Mouse (Mus musculus) hindbrain, postnatal 0 days (tissue): ENCODE measurements around the gene Gap43. TPM values are rescaled to one million over a fixed set of nuclear protein-coding genes. Genes with fewer than 3 reads are reported as not detected.

ENCODE experiments used
- ATAC-seq: fragments of 200-750 bp; cut with Nextera tagmentation; 2 replicates; pipeline ENCODE4 v1.8.0; 2017; ENCODE audit warnings: mild to moderate bottlenecking, moderate TSS enrichment, moderate library complexity
- DNase-seq: peaks from one replicate; pipeline ENCODE4 v3.0.0-alpha.2; 2015; ENCODE audit warnings: low spot score
- H3K27ac ChIP-seq: fragments of 300-500 bp; sonication (generic); 2 replicates; pipeline ENCODE4 v1.5.1; 2014; ENCODE audit warnings: mild to moderate bottlenecking
- H3K27me3 ChIP-seq: fragments of 300-500 bp; sonication (generic); 2 replicates; pipeline ENCODE4 v1.6.1; 2014; ENCODE audit warnings: low read length, mixed read lengths; ENCODE audit not compliant: insufficient read depth
- H3K36me3 ChIP-seq: fragments of 300-500 bp; sonication (generic); 2 replicates; pipeline ENCODE4 v1.6.1; 2014; ENCODE audit warnings: low read length, mixed read lengths; ENCODE audit not compliant: insufficient read depth
- H3K4me1 ChIP-seq: fragments of 300-500 bp; sonication (generic); 2 replicates; pipeline ENCODE4 v1.6.1; 2014; ENCODE audit warnings: antibody characterized with exemption, low read length, mixed read lengths; ENCODE audit not compliant: insufficient read depth
- H3K4me2 ChIP-seq: fragments of 300-500 bp; sonication (generic); 2 replicates; pipeline ENCODE4 v1.6.1; 2014; ENCODE audit warnings: low read depth, mild to moderate bottlenecking, low read length, moderate library complexity, mixed read lengths
- H3K4me3 ChIP-seq: fragments of 300-500 bp; sonication (generic); 2 replicates; pipeline ENCODE4 v1.5.1; 2014; ENCODE audit warnings: low read length
- H3K9ac ChIP-seq: fragments of 300-500 bp; sonication (generic); replicated peaks from 2 replicates; pipeline ENCODE4 v1.6.1; 2014; ENCODE audit warnings: mild to moderate bottlenecking, low read length, moderate library complexity, mixed read lengths
- H3K9me3 ChIP-seq: fragments of 300-500 bp; sonication (generic); 2 replicates; pipeline ENCODE4 v1.6.1; 2016; ENCODE audit warnings: low read length, mixed read lengths
- CTCF ChIP-seq: IDR thresholded peaks from 2 replicates; pipeline ENCODE4 v1.5.1; 2016; ENCODE audit warnings: antibody characterized with exemption, control low read depth, low read depth
- WGBS: fragments of 180-500 bp; shearing (Covaris S2); extraction: QIAGEN DNeasy Blood & Tissue Kit; methylation state at CpG from one replicate; pipeline ENCODE4 v1.1.7; 2014; 5-methylcytosine and 5-hydroxymethylcytosine counted together
- polyA plus RNA-seq: library from polyadenylated mRNA; unstranded; fragments of >200 nt; fragmentation: Nextera tagmentation; extraction: Ambion mirVana; gene quantifications from 2 replicates; pipeline ENCODE4 v1.2.1, GENCODE M21; 2015
- total RNA-seq: library from RNA; depleted of rRNA; stranded (reverse); fragments of >200 nt; gene quantifications from 2 replicates; pipeline ENCODE4 v1.2.3, GENCODE M21; 2014

The Gap43 gene
- total and polyA plus RNA-seq, 2 experiments from 2014 or later = 514 to 1,766 TPM

DNA sequence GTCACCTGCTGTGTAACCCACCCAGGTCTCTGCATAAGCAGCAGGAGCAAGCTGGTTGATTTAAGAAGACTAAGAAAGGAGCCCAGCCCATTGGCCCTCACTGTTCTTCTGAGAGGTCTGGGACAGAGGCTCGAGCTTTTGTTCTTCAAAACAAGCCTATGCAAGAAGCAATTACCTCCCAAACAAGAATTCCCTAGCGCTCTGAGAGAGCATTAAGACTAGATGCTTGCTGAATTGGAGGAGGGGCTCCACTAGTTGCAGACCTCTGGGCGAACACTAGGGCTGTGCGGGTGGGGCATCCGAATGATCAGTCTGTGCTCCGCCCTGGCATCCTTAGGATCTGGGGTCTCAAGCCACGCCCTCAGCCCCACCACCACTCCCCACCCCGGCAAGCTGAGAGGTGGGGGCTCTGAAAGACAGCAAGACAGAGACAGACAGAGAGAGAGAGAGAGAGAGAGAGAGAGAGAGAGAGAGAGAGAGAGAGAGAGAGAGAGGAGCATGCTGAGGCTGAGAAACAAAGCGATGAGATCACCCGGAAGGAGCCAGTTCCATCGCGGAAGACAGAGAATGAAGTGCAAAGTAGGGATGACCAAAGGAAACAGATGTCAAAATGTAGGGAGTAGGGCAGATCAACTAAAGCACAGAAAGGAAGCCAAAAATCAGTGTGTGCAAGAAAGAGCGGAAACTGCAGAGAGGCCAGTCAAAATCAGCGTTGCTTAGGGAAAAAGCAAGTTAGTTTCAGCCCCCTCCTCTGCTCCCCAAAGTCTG lies 34.3 kb downstream of the Gap43 start:
- DNase-seq (peak; percentile 80), ATAC-seq (peak; percentile 95)
- peak overlapping the region; percentile 51 for H3K4me2 ChIP-seq
- H3K9me3 ChIP-seq = no peaks in the 10 kb centered on the region
- WGBS = 4% methylated on average over 14 of the region's 14 CpGs
- no peaks in the 10 kb centered on the region for H3K27me3 ChIP-seq
- peak overlapping the region; percentile 33 for H3K9ac ChIP-seq
- peaks cover 14% of the 10 kb centered on the region for H3K4me1 ChIP-seq
- no peaks in the 10 kb centered on the region for H3K36me3 ChIP-seq
- H3K27ac ChIP-seq = peak overlapping the region; percentile 56
- peak overlapping the region; percentile 22; the same call in 1 of the 2 replicates for H3K4me3 ChIP-seq
- peak; percentile 59 for TF ChIP-seq CTCF

DNA sequence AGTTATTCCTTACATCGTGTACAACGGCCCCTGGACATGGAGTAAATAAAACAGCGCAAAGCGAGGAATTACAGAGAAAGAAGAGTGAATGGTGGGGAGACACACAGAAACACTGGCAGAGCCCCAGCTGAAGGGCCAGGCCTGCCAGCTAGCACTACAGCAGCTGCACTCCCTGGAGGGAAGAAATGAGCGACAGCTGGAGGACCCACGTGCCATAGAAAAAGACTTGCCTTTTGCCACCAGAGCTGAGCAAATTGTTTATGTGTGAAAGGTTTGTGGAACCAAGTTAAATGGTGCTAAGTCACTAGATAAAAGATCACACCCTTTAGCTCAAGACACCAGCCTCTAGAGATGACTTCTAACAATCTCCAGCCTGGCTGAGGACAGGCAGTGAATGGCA lies 37.0 kb downstream of the Gap43 start:
- 27% methylated on average over 6 of the region's 6 CpGs for WGBS
- Histone ChIP-seq H3K9me3 (no peaks in the 10 kb centered on the region), H3K4me3 (no peak overlapping the region), H3K36me3 (no peaks in the 10 kb centered on the region), H3K27me3 (no peaks in the 10 kb centered on the region), H3K4me1 (peaks cover 14% of the 10 kb centered on the region), H3K4me2 (no peak overlapping the region), H3K9ac (no peak overlapping the region), H3K27ac (peak overlapping the region; percentile 49)
- ATAC-seq (peak; percentile 34; the same call in 1 of the 2 replicates), DNase-seq (peak; percentile 80)
- no peak for TF ChIP-seq CTCF

DNA sequence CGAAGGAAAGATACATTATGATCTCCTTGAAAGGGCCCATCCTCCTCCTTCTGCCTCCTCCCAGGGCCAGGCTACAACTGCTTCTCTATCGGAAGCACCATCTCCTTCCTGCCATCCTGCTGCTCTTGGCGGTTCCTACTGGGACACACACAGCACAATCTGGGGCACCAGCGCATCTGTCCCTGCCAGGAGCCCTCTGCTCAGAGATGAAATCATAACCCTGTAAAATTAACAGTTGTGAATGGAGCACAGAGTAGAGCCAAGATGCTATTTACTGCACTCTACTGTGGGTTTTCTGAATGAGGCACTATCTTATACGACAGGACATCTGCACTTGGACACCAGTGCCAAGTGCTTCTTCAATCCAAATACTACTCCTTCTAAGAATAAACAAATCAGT lies 46.0 kb downstream of the Gap43 start:
- H3K4me3 ChIP-seq = no peak overlapping the region
- no peak overlapping the region for H3K9ac ChIP-seq
- TF ChIP-seq CTCF = no peak
- 51% methylated on average over 5 of the region's 5 CpGs for WGBS
- H3K27ac ChIP-seq = peak overlapping the region; percentile 52; the same call in 1 of the 2 replicates
- H3K9me3 ChIP-seq = no peaks in the 10 kb centered on the region
- no peaks in the 10 kb centered on the region for H3K27me3 ChIP-seq
- 0 out of 2 replicates have a peak, but pooled peaks cover 6% of the 10 kb centered on the region for H3K36me3 ChIP-seq
- ATAC-seq (peak; percentile 84), DNase-seq (peak; percentile 65)
- H3K4me1 ChIP-seq = no peaks in the 10 kb centered on the region; the same call in 1 of the 2 replicates
- no peak overlapping the region for H3K4me2 ChIP-seq

DNA sequence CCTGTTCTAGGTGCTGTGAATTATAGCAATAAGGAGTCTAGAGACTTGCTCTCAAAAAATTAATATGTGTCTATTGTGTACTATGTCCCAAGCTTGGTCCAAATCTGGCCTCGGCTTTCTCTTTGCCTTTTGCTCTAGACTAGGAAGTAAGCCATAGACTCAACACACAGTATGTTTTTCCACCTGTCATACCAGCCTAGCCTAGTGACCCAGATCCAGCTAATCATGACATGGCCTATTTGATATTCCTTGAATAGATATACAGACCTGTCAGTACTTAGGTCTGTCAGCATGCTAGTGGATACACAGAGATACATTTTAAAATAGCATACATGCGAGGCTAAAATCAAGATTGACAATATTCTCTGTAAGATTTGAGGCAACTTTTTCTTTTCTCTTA lies 46.4 kb downstream of the Gap43 start:
- 85% methylated on average over 2 of the region's 2 CpGs for WGBS
- H3K27ac ChIP-seq = peak overlapping the region; percentile 52; the same call in 1 of the 2 replicates
- no peak for TF ChIP-seq CTCF

DNA sequence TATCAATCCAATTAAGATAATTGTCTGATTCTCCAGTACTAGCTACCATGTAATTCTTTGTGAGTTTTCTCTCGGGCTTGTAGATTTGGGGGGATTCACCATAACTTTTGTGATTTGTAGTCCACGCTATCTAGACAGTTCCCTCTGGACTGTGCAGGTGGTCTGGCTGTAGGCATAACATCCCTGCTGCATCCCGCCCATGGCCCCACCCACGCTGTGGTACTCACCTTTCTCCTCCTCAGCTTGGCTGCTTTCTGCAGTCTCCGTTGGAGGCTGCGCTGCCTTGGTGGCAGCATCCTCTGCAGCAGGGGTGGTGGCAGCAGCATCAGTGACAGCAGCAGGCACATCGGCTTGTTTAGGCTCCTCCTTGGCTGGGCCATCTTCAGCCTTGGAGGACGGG lies 48.9 kb downstream of the Gap43 start:
- no peak overlapping the region for H3K27ac ChIP-seq

More for the DNA sequence above, 46.4 kb downstream of the Gap43 start:
- Histone ChIP-seq H3K4me3 (no peak overlapping the region), H3K36me3 (0 out of 2 replicates have a peak, but pooled peaks cover 6% of the 10 kb centered on the region), H3K4me2 (no peak overlapping the region), H3K27me3 (no peaks in the 10 kb centered on the region), H3K9me3 (no peaks in the 10 kb centered on the region), H3K9ac (no peak overlapping the region), H3K4me1 (no peaks in the 10 kb centered on the region; the same call in 1 of the 2 replicates)
- DNase-seq (peak; percentile 30), ATAC-seq (peak; percentile 70; the same call in 1 of the 2 replicates)

DNA sequence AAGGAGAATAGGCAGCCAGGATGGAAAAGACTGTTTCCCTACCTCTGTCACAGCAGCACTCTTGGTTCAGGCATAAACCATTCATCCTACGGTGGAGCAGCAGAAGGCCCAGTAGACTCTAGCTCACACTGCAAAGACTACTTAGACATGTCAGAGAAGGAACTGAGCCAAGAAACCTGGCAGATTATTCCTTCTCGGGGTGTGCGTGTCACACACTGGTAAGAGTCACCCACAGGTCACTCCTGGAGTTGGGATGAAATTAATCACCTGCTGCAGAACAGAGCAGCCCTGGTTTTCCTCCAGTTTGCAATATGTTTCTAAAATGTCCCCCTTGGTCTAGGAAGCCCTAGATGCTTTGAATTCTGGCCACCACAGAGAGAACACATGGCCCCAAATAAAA lies 56.4 kb downstream of the Gap43 start:
- H3K4me2 ChIP-seq = no peak overlapping the region
- no peak for ATAC-seq
- TF ChIP-seq CTCF = no peak

More for the DNA sequence above, 48.9 kb downstream of the Gap43 start:
- no peak for DNase-seq
- no peak overlapping the region for H3K4me3 ChIP-seq
- no peak overlapping the region for H3K9ac ChIP-seq
- no peaks in the 10 kb centered on the region for H3K9me3 ChIP-seq
- no peak overlapping the region for H3K4me2 ChIP-seq
- no peak for TF ChIP-seq CTCF
- ATAC-seq = no peak
- 66% methylated on average over 8 of the region's 8 CpGs for WGBS
- H3K4me1 ChIP-seq = no peaks in the 10 kb centered on the region; the same call in 1 of the 2 replicates
- 0 out of 2 replicates have a peak, but pooled peaks cover 6% of the 10 kb centered on the region for H3K36me3 ChIP-seq
- H3K27me3 ChIP-seq = no peaks in the 10 kb centered on the region

DNA sequence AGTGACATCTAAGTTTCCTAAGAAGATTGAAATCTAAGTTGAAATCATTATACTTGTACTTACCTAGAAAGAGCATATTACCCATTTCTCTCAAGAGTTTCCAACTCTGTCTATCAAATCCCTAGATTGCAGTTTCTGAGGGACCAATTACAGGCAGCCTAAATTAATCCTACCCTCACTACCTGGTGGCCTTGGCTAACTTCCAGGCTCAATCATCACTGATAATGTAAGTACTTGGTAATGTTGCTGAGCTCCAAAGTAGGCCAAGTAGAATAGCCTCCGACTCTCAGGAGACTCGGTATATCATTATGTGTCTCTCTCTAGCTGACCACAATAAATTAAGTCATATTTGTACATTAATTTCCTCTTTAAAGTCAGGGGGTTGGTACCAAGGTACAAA lies 62.7 kb downstream of the Gap43 start:
- Histone ChIP-seq H3K9me3 (no peaks in the 10 kb centered on the region), H3K4me3 (no peak overlapping the region), H3K36me3 (no peaks in the 10 kb centered on the region), H3K9ac (no peak overlapping the region), H3K4me1 (peaks cover 5% of the 10 kb centered on the region; the same call in 1 of the 2 replicates), H3K27me3 (no peaks in the 10 kb centered on the region), H3K27ac (no peak overlapping the region), H3K4me2 (no peak overlapping the region)
- WGBS = 82% methylated on average over 2 of the region's 2 CpGs
- no peak for TF ChIP-seq CTCF
- ATAC-seq (no peak), DNase-seq (no peak)

More for the DNA sequence above, 56.4 kb downstream of the Gap43 start:
- WGBS = 67% methylated on average over 3 of the region's 3 CpGs
- Histone ChIP-seq H3K9me3 (no peaks in the 10 kb centered on the region), H3K27ac (no peak overlapping the region), H3K4me3 (no peak overlapping the region), H3K27me3 (no peaks in the 10 kb centered on the region), H3K9ac (no peak overlapping the region), H3K4me1 (no peaks in the 10 kb centered on the region), H3K36me3 (0 out of 2 replicates have a peak, but pooled peaks cover 4% of the 10 kb centered on the region)
- DNase-seq = no peak
